Mouse (Mus musculus) gastrocnemius, postnatal 4 days (tissue): ENCODE data around the gene Vps29. TPM values are rescaled to one million over a fixed set of nuclear protein-coding genes. Genes with fewer than 3 reads are reported as not detected.

Experiments
- DNase-seq, 2 experiments: peaks; one replicate each; pipeline ENCODE4 v3.0.0; 2021 to 2022; ENCODE audit warnings: low spot score in 2 of 2, mixed read lengths in 2 of 2
- total RNA-seq, 2 experiments: library from RNA; stranded (reverse); gene quantifications; 2 replicates each; pipeline ENCODE4 v1.2.3; 2021

The Vps29 gene
- total RNA-seq, 2 experiments from 2014 or later = 74.3 to 85.5 TPM

GRCm38 (mm10) chr5:122396791-122397190 is 42.6 kb downstream of the Vps29 start:
- no peak for DNase-seq

GRCm38 (mm10) chr5:122397495-122397894 is 43.3 kb downstream of the Vps29 start:
- no peak for DNase-seq

DNA sequence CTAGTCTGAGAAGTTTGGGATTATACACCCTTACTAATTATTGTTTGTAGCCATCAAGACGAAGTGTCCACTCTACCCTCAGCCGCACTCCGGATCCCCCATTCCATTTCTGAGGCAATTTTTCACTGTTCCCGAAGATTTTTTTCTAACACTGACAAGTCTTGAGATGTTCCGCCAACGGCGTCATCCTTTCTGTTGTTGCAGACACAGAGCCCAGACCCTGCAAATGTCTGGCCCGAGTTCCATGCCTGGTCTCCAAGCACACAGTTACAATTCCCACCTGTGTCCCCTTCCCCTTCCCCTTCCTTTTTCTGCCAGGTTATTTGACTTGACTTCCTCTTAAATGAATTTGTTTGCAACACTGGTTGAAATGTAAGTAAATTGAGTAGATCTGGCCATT is 45.7 kb downstream of the Vps29 start:
- DNase-seq = no peak

GRCm38 (mm10) chr5:122400628-122401302 is 46.6 kb downstream of the Vps29 start:
- DNase-seq = no peak

- DNase-seq = peak; percentile 35 to 67
These were observed 47.1 kb downstream of the Vps29 start for GRCm38 (mm10) chr5:122401303-122401640.

- DNase-seq = no peak
These were observed 48.0 kb downstream of the Vps29 start for GRCm38 (mm10) chr5:122402160-122402559.

DNA sequence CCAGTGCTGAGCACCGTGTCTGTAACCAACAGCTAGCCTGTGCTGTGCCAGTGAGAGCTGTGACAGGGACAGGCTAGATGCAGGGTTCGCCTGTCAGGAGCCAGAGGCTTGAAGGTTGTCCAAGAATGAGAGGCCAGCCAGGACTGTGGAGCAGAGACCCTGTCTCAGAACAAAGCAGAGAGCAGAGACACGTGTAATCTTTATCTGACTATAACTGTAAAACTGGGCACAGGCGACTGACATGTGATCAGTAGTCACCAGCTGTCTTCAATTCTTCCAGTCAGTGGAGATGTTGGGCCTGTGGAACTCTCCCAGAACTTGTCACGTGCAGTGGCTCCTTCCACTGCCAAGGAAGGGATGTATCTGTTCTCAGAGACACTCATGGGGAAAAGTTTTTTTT is 48.6 kb downstream of the Vps29 start:
- no peak for DNase-seq

- DNase-seq = no peak
These were observed 49.2 kb downstream of the Vps29 start for GRCm38 (mm10) chr5:122403362-122403761.

GRCm38 (mm10) chr5:122405537-122405936 is 51.4 kb downstream of the Vps29 start:
- no peak for DNase-seq

GRCm38 (mm10) chr5:122409692-122410645 is 55.8 kb downstream of the Vps29 start:
- DNase-seq = no peak

DNA sequence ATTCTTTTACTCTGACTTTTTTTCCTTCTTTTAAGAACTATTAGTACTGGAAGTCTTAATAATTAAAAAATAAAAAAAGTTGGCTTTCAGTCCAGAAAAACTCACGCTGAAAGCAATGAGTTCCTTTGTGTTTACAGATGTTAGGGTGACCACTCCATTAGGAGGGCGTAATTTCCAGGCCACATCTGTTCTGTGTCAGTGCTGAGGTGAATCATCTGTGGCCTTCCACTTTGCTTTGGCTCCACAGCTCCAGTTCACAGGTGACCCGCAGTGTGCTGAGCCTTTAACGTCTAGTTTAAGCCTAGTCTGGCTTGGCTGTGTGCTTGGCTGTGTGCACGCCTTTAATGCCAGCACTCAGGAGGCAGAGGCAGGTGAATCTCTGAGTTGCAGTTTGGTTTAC is 57.7 kb downstream of the Vps29 start:
- DNase-seq = no peak

DNA sequence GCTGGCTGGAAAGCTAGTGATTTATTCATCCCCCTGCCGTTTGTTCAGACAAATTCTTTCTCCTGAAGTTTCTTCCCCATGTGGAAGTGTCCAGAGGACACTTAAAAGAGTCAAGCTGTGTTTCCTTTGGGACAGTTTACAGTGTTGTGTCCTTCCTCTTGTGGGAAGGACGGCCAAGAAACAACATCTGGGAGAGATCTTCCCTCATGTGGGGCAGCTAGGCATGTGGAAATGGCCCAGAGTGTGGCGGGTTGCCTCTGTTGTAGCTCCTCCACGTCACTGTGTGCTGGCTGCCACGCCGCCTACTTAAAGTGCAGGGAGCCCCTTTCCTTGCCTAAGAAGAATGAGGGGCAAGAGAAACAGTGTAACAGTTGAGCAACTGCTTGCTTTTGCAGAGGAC is 58.7 kb downstream of the Vps29 start:
- no peak for DNase-seq

- DNase-seq = no peak
These were observed 60.2 kb downstream of the Vps29 start for GRCm38 (mm10) chr5:122414351-122414750.

Other genes with a start within 250 kb of the Vps29 start
- under 1 TPM; 0.44 to 0.80 TPM for gene Ccdc63, start 213.5 kb upstream of the Vps29 start, total RNA-seq
- gene Ppp1cc, start 196.1 kb upstream of the Vps29 start, total RNA-seq = 100 to 1,000 TPM; 134 to 152 TPM
- gene Hvcn1, start 147.6 kb upstream of the Vps29 start, total RNA-seq = 1 to 10 TPM; 7.9 to 9.5 TPM
- 1 to 10 TPM; 7.6 to 10.0 TPM for gene Tctn1, start 89.9 kb upstream of the Vps29 start, total RNA-seq
- gene Pptc7, start 70.0 kb upstream of the Vps29 start, total RNA-seq = 10 to 100 TPM; 16.6 to 17.0 TPM
- gene Rad9b, start 136 bp upstream of the Vps29 start, total RNA-seq = 1 to 10 TPM; 3.6 to 3.8 TPM
- gene Gpn3, start 17.5 kb downstream of the Vps29 start, total RNA-seq = 10 to 100 TPM; 22.2 to 22.8 TPM
- gene Fam216a, start 18.0 kb downstream of the Vps29 start, total RNA-seq = 10 to 100 TPM; 16.9 to 18.3 TPM
- 100 to 1,000 TPM in 1 of 2 experiments, 10 to 100 TPM in 1; 99.0 to 107 TPM for gene Arpc3, start 37.5 kb downstream of the Vps29 start, total RNA-seq
- 10 to 100 TPM; 32.1 to 40.0 TPM for gene Anapc7, start 67.3 kb downstream of the Vps29 start, total RNA-seq
- 100 to 1,000 TPM; 250 to 265 TPM for gene Atp2a2, start 147.9 kb downstream of the Vps29 start, total RNA-seq